Mouse (Mus musculus): ENCODE data around the gene Sorcs3. TPM values are rescaled to one million over a fixed set of nuclear protein-coding genes. Genes with fewer than 3 reads are reported as not detected.

Sorcs3 gene
- not detected for total RNA-seq (2023)

DNA sequence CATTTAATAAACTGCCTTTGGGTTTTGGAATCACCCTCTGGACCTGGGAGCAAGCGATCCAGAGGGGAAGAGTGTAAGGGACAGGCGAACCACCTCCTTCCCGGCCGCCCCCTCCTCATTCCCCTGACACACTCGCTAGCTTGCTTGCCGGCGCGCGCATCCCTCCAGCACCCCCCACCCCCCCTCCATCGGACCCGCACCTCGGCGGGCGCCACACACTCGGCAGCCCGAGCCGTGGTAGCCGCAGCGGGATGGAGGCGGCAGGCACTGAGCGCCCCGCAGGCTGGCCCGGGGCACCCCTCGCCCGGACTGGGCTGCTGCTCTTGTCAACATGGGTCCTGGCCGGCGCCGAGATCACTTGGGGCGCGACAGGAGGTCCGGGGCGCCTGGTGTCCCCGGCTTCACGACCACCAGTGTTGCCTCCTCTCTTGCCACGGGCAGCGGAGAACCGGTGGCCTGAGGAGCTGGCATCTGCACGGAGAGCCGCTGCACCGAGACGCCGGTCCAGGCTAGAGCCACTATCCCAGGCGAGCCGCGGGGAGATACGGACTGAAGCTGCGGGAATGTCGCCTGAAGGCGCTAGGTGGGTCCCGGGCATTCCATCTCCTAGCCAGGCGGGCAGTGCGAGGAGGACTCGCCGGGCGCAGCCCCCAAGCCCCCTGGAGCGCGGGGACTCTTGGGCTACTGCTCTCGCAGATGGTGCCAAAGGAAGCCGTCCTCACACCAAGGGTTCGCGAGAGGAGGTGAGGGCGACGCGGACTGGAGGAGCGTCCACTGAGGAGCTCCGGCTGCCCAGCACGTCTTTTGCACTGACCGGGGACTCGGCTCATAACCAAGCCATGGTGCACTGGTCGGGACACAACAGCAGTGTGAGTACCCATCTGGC lies at the start of gene Sorcs3:
Gene Sorcs3, plus strand, starts transcription at position 97 of the 886 bp plus-strand sequence.

